Comparison of ENCODE assay signal across 8 mouse cellular contexts in the genomic region with DNA sequence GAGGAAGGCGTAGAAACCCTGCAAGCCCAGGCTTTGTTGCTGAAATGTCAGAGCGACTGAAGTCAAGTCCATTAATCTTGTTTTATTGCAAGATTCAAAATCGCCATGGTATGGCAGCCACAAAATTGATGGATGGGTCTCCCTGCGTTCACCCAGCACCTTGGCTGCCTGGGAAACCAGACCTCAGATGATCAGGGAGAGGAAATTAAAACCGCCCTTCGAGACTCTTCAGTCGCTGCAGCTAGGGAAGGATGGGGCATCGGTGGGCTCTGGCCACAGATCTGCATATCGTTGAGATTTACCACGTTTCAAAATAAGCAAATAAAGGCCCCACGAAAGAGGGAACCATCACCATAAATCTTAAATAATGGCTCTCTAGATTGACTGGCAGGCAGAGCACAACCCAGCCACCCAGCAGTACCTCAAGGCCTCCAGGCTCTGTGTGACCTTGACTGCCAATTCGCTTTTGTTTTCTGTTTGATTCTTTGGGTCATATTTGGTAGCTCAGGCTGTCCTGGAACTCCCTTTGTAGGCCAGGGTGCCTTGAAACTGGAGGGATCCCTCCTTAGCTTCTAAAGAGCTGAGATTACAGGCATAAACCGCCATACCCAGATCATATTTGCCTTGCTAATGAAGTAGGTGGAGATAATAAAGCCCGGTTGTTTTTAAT.
DNase-seq lines count a peak whose midpoint lies in the region; ATAC-seq and TF ChIP-seq lines count a peak whose summit lies in the region.

No protein-coding gene starts in this region.

- H3K27me3 ChIP-seq in kidney, postnatal 0 days (ENCODE audit: insufficient read depth, low read length) = no peaks in the 10 kb centered on the region
- H3K27me3 ChIP-seq in forebrain, embryonic 14.5 days (replicated peaks; ENCODE audit: control insufficient read depth, insufficient read depth, low read length) = no peaks in the 10 kb centered on the region
- H3K27me3 ChIP-seq in limb, embryonic 11.5 days (ENCODE audit: control insufficient read depth, insufficient read depth, low read length) = no peaks in the 10 kb centered on the region

- H3K9ac ChIP-seq in kidney, postnatal 0 days (ENCODE audit: low read depth, low read length) = no peak overlapping the region
- H3K9ac ChIP-seq in forebrain, embryonic 14.5 days (ENCODE audit: low read length) = no peak overlapping the region
- no peak overlapping the region for H3K9ac ChIP-seq in limb, embryonic 11.5 days (ENCODE audit: low read length)

- peak overlapping the region; percentile 11 for H3K4me3 ChIP-seq in kidney, postnatal 0 days (replicated peaks; ENCODE audit: low read depth, low read length)
- H3K4me3 ChIP-seq in forebrain, embryonic 14.5 days (ENCODE audit: low read depth, low read length) = no peak overlapping the region
- H3K4me3 ChIP-seq in limb, embryonic 11.5 days (ENCODE audit: low read depth, low read length) = no peak overlapping the region

- DNase-seq in kidney, postnatal 0 days (ENCODE audit: low spot score) = peak; percentile 60
- no peak for DNase-seq in kidney, adult 11 months
- peak; percentile 49 for DNase-seq in forebrain, embryonic 14.5 days (ENCODE audit: low spot score)
- DNase-seq in limb, embryonic 11.5 days (ENCODE audit: low spot score) = peak; percentile 62
- DNase-seq in urinary bladder, adult 2 months (ENCODE audit: low spot score) = no peak
- no peak for DNase-seq in Muller cell, postnatal 12 days (ENCODE audit: inconsistent ontology term)
- DNase-seq in gastrocnemius, postnatal 36 days = no peak

- H3K4me2 ChIP-seq in kidney, postnatal 0 days (ENCODE audit: low read length) = peak overlapping the region; percentile 47
- no peak overlapping the region for H3K4me2 ChIP-seq in forebrain, embryonic 14.5 days (ENCODE audit: low read length)
- peak overlapping the region; percentile 8; the same call in 1 of the 2 replicates for H3K4me2 ChIP-seq in limb, embryonic 11.5 days (ENCODE audit: low read depth, severe bottlenecking)

- H3K36me3 ChIP-seq in kidney, postnatal 0 days (ENCODE audit: insufficient read depth, low read length) = no peaks in the 10 kb centered on the region
- no peaks in the 10 kb centered on the region for H3K36me3 ChIP-seq in forebrain, embryonic 14.5 days (ENCODE audit: control insufficient read depth, insufficient read depth, low read length)
- no peaks in the 10 kb centered on the region for H3K36me3 ChIP-seq in limb, embryonic 11.5 days (ENCODE audit: control insufficient read depth, insufficient read depth, low read length)

- whole genome bisulfite sequencing in kidney, postnatal 0 days = 11% methylated on average over 14 of the region's 14 CpGs
- 53% methylated on average over 14 of the region's 14 CpGs for WGBS in forebrain, embryonic 14.5 days
- WGBS in limb, embryonic 11.5 days = 15% methylated on average over 14 of the region's 14 CpGs

- ATAC-seq in kidney, postnatal 0 days (replicated peaks; ENCODE audit: low FRiP score, low read depth) = peak; percentile 78
- ATAC-seq in forebrain, embryonic 14.5 days = peak; percentile 68
- peak; percentile 76 for ATAC-seq in limb, embryonic 11.5 days (ENCODE audit: insufficient number of reproducible peaks, low FRiP score, low TSS enrichment, low read depth)
- ATAC-seq in cerebellum, adult (ENCODE audit: insufficient number of reproducible peaks, low FRiP score, low TSS enrichment) = no peak

- H3K9me3 ChIP-seq in kidney, postnatal 0 days (replicated peaks; ENCODE audit: low read length) = no peaks in the 10 kb centered on the region
- no peaks in the 10 kb centered on the region for H3K9me3 ChIP-seq in forebrain, embryonic 14.5 days (replicated peaks; ENCODE audit: control insufficient read depth, low read length)
- no peaks in the 10 kb centered on the region for H3K9me3 ChIP-seq in limb, embryonic 11.5 days (ENCODE audit: control insufficient read depth, low read length)

- no peak for TF ChIP-seq CTCF in kidney, postnatal 0 days (IDR thresholded peaks at IDR 0.05; ENCODE audit: low read depth)

- H3K27ac ChIP-seq in kidney, postnatal 0 days = no peak overlapping the region
- 0 out of 2 replicates have a peak overlapping the region, but pooled peaks have one; percentile 27 for H3K27ac ChIP-seq in forebrain, embryonic 14.5 days (ENCODE audit: low read depth, low read length)
- H3K27ac ChIP-seq in limb, embryonic 11.5 days (replicated peaks; ENCODE audit: low read depth, low read length) = peak overlapping the region; percentile 15; the same call in 1 of the 2 replicates

- intact Hi-C loops in gastrocnemius, postnatal 36 days (cut with DNase I) = no loop called here

- H3K4me1 ChIP-seq in kidney, postnatal 0 days (replicated peaks; ENCODE audit: insufficient read depth, low read length) = no peaks in the 10 kb centered on the region
- H3K4me1 ChIP-seq in forebrain, embryonic 14.5 days (ENCODE audit: control insufficient read depth, insufficient read depth, low read length) = 0 out of 2 replicates have a peak, but pooled peaks cover 2% of the 10 kb centered on the region
- H3K4me1 ChIP-seq in limb, embryonic 11.5 days (ENCODE audit: control insufficient read depth, insufficient read depth, low read length) = peaks cover 2% of the 10 kb centered on the region; the same call in 1 of the 2 replicates

Comparison
In these comparisons a context has a peak if more than half of its experiments do, and no peak if none do; other contexts are left out.
1. DNase-seq: peak in kidney, postnatal 0 days (single experiment), forebrain, embryonic 14.5 days (single experiment) and limb, embryonic 11.5 days (single experiment); none in kidney, adult 11 months (single experiment), urinary bladder, adult 2 months (single experiment), Muller cell, postnatal 12 days (single experiment) and gastrocnemius, postnatal 36 days (0 of 2).